Mouse (Mus musculus) embryonic fibroblast, embryonic 13.5 days (primary cell): Measurements from ENCODE around the gene Zdhhc20.

Experiments used
- CTCF ChIP-seq: IDR thresholded peaks from 2 replicates; pipeline ENCODE4 v1.5.1; 2011; ENCODE audit warnings: mild to moderate bottlenecking, control low read depth, low read length, moderate library complexity, borderline replicate concordance; ENCODE audit not compliant: insufficient read depth
- POLR2A ChIP-seq: IDR thresholded peaks from 2 replicates; pipeline ENCODE4 v1.6.1; 2011; ENCODE audit warnings: low read depth, mild to moderate bottlenecking, control low read depth, low read length, moderate library complexity

DNA sequence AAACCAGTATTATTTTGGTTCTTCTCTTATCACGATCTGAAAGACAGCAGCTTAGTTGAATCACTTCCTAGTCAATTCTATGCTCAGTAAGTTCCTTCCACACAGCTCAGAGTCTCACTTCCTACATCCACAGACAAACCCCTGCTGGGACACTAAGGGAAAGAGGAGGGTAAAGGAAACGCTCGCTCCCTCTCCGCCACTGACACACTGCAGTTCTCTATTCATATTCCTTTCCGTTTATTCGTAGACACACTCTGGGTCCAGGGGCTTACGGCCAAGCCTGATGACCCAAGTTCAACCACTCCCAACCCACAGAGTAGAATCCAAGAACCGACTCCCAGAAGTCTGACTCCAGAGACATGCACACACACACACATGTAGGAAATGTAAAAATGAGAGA, 2.9 kb downstream of the Zdhhc20 start:
- TF ChIP-seq CTCF, result no peak
- TF ChIP-seq POLR2A, result no peak
